Mouse (Mus musculus) left cerebral cortex, postnatal 25 days (tissue): ENCODE data around the gene Hoxa11. TPM values are rescaled to one million over a fixed set of nuclear protein-coding genes. Genes with fewer than 3 reads are reported as not detected.

Experiments used
- DNase-seq, 2 experiments: peaks; one replicate each; pipeline ENCODE4 v3.0.0; 2022; ENCODE audit warnings: low spot score in 2 of 2, mixed read lengths in 1 of 2
- intact Hi-C: fragments of 180-260 bp; cut with DNase I; formaldehyde crosslinking; loops from one replicate; pipeline ENCODE4 v1.15.1; 2025
- total RNA-seq, 2 experiments: library from RNA; stranded (reverse); gene quantifications; 2 replicates each; pipeline ENCODE4 v1.2.3; 2021

Gene Hoxa11
- total RNA-seq, 2 experiments from 2014 or later = not detected

DNA sequence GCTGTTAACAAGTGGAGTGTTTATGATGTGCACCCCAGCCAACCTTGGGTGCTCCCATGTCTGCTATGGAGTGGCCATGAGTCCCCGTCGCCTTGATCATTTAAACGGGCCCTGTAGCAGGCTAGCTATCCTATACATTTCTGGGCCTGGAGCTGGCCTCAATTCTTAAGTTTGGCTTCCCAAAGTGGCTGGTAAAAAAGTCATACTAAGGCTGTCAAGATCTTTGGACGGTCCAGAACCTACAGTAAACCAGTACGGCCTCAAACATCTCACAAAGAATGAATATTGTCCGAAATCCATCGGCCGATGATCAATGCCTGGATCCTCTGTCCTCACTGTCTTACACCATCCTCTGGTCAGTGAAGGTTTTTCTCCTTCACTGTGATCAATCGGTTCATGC, 10.3 kb downstream of the Hoxa11 start:
- no peak for DNase-seq
- intact Hi-C loops = no loop called here

DNA sequence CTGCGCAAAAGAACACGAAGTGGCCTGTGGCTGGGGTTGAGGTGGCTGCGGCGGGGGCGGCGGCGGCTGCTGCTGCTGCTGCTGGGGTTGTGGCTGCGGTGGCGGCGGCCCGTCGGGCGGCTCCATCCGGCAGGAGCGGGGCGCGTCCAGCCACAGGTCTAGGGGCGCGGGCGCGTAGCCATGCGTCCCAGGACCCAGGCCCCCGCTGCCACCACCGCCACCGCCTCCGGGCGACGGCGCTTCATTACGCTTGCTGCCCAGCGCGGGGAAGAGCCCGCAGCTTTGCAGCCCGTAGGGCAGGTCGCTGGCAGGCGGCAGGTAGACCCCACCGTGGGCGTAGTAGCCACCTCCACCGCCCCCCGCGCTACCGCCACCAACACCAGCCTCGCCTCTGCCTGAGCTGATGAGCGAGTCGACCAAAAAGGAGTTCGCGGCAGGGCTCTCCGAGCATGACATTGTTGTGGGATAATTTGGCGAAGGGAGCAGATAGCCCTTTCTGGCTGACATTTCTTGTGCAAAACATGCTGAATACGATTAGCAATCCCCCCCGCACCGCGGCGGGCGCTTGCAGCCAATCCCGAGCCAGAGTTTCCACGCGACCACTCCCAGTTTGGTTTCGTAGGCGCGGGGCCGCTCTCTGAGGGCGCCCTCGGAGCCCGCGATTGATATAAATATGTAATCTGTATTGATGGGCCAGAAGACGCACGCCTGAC, 11.0 kb downstream of the Hoxa11 start:
- DNase-seq = no peak
- intact Hi-C loops = no loop called here

DNA sequence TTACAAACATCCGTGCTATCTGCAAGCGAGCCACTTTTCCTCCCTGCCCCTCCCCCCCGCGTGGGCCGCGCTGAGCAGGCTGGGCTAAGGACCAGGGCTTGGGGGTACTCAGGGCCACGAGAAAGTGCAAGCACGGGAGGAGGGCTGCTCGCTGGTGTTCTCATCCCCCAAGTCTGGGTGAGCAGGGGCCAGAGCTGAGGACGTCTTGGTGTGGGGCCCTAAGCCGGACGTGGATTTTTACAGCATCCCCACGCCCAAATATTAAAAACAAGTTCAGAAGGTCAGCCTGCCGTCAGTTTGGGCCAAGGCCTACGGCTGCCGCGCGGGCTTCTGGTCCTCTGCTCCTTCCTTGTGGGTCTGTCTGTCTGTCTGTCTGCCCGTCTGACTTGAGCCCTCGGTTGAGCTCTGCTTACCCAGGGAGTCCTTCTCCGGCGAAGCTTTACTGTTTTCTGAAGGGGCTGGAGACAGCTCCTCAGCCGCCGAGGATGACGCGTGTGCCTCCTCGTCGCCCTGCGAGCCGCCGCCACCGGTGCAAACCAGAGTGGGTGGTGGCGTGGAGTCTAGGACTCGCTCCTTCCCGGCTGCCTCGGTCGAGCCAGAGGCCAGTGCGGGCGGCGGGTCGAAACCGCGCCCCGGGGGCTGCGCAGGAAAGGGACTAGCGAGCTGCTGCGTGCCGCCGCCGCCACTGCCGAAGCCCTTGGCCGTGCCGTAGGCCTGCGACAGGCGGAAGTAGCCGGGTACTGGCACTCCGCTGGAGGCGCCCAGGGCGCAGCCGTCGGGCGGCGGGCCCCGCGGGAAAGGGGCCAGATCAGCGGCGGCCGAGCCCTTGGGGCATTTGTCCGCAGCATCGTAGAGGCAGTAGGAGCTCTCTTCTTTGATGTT, 11.8 kb downstream of the Hoxa11 start:
- intact Hi-C loops = no loop called here
- DNase-seq = no peak

DNA sequence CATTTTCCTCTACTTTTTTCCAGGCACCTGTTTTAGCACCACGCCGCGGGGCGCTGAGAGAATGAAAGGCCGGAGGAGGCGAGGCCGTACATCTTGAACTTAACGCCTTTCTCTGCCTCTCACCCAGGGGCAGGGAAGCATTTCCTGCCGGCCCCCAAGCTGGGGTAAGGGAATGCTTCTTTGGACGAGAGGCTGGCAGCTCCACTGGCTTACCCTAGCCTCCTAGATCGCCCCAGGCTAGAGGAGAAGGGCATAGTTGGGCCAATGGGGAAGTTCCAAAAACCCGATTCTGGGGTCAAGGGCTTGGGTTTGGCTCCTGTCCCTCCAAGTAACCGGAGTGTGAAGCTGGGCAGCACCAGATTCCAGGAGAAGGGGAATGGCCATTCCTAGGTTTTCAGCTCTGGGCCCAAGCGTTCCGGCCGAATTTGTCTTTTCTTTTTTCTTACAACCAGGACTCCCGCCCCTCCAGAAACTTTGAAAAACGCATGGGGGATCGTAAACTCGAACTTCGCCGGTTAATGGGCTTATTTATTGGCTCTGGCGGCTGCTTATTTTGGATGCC, 12.5 kb downstream of the Hoxa11 start:
- intact Hi-C loops = no loop called here
- DNase-seq = no peak

DNA sequence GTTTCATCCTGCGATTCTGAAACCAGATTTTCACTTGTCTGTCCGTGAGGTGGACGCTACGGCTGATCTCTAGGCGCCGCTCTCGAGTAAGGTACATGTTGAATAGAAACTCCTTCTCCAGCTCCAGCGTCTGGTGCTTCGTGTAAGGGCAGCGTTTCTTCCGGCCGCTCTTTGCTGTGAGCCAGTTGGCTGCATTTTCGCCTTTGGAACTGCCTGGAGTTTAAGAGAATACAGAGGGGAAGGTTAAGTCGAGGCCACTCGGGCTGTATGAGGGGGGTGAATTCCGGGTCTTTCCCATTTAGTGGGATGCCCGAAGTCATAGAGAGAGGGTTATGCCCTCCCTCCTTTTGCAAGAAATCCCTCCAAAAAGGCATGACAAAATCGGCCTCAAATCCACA, 13.0 kb downstream of the Hoxa11 start:
- intact Hi-C loops = no loop called here
- DNase-seq = no peak

DNA sequence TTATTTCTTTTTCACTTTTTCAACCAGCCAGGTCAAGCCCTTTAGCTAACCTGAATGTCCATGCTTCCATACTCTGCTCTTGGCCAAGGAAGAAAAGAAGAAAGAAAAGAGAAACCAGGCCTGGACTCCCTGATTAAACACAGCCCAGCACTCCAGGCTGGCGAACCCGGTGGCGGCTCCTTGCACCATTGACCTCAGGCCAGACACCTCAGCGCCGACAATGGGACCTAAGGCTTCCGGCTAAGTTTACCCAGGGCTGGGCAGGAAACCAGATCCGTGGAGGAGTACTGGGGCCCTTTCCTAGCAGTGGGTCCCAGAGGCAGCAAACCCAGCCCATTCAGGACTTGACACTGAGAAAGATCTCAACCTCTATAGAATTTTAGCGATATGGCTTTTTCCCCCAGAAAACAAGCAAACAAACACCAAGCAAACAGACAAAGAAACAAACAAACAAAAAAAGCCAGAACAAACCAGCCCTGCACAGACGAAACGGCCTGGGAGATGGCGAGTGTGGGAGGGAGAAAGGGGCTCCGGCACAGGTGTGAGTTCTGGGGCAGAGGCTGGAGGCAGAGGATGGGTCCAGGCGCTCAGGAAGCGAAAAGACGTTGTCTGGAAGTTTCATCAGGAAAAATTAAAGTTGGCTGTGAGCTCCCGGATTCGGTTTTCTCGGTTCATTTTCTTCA, 13.6 kb downstream of the Hoxa11 start:
- intact Hi-C loops = no loop called here
- DNase-seq = no peak

DNA sequence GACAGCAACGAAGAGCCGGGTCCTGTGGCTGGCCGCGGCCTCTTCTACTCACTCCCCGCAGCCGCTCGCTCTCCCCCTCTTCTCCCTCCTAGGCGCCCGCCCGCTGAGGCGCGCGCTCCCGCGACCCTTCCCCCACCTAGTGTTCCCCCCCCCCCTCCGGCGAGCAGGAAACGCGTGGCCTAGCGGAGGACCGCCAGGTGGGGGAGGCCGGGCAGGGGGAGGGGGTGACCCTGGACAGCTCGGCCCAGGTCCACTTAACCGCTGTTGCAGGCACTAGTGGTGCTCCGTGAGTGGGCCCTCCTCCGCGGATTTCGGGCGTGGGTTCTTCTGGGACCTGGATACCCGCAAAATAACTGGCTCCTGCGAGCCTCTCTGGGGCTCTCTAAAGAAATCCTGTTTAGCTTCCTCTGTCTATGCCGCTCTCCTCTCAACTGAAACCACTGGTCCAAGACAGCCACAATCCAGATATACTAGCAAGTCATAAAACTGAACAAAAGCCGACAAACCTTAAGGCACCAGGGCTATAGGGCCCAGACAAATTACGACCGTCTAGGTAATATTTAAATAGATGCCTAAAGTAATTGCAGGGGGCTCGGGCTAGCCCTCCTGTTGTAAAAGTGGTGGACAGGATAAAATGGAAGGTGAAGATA, 15.0 kb downstream of the Hoxa11 start, which contains the start of gene Hoxa9:
Gene Hoxa9 (minus strand): TSS at position 574 of the 650 bp plus-strand sequence.
- DNase-seq = no peak

DNA sequence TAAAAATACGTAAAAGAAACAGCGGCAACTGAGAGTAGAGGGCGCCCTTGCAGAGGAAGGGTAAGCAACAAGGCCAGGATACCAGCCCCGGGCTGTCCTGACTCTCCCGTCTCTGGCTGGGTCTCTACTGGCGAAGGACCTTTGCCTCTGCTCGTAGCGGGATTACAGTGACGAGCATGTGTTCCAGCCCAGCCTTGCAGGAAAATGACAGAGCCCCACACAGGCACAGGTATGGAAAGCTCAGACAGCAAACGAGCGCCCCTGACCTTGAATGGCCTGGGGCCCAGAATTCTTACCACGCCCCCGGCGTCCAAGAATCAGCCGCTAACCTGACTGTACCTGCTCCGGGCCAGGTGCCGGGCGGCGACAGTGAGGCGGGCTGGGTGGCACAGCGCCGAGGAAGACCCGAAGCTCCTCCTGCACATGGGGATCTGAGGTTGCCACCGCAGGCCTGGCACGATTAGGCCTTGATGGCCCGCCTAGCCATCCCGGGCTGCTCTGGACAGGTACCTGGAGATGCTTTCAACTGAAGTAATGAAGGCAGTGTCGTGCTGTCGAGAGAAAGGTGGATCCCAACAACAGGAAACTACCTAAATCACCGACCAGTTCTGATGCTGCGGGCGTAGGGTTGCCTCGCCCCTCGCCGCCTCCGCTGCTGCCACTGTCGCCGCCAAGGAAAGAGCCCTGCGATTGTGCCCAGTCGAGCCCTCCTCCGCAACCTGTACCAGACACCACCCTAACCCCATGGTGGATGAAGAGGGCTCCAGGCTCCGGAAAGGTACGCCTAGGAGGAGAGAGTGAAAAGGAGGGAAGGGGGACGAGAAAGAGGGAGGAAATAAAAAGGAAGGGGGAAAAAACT, 15.8 kb downstream of the Hoxa11 start:
- intact Hi-C loops = no loop called here
- no peak for DNase-seq

More for the DNA sequence above, 15.0 kb downstream of the Hoxa11 start, which contains the start of gene Hoxa9:
- intact Hi-C loops = no loop called here

DNA sequence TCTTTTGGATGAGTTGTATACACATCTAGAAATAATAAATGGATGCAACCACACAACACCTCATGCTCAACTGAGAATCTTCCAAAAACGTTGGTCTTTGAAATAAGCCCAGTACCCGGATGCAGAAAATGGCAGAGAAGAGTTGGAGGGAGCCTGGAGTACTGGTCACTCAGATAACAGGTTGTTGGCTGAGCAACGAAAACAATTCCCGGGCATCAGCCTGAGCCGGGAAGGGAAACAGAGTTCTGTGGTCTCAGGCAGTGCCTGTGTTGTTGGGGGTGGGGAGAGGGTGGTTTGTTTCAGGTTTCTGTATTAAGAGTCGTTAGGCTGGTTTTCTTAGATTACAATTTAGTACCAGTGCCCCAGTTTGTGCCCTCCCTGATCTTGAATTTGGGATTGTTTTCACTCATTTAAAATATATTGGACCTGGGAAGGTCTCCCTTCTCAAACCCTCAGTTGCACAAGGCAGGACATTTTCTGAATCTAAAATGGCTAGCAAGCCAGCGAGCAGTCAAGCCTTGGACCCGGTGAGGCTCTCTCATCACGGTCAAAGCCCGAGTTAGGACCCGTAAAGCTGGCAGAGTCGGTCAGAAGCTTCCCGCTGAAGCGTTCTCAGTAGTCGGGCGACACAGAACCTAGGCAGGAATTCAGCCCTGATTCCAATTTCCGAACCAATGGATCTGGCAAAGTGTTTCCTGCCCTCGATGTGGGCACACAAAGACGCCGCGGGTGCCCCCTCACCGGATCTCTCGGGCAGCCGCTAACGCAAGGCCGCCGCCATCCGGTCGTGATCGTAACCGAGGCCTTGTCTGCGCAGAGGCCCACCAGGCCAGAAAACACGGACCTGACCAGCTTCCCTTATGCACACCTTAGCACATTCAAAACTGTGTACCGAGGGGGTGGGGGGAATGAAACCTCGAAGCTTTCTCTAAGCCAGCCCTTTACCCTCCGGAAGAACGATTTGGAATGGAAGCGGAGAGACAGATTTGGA, 16.8 kb downstream of the Hoxa11 start:
- intact Hi-C loops = no loop called here
- DNase-seq = no peak

DNA sequence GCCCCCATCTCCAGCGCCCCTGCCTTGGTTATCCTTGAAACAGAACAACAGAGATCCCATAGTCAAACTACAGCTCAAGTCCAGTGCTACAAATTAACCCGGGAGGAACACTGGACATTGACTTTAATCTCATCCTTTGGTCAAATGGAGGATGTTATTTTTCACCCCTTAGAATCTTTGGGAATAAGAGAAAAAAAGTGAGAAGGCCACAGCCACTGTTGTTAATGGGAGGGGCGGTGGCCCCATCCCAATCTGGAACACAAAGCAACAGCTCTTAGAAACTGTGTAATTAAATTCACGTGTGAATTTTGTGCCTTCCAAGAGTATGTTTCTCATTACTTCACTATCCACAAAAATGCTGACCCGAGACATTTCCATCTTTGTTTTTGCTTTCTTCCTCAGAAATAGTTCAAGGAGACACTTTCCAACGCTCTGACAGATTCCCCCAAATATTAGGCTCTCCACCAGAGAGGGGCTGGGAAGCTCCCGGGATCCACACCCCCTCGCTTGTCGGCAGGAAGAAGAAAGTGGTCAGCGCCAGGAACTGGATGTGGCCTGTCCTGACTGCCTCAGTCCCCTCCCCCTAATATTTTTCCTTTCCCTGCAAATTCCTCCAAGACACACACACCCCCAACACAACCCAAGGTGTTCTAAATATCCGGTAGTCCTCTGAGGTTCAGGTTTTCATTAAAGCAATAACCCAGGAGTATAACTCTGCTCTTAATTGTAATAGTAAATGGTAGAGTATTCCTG, 18.0 kb downstream of the Hoxa11 start:
- intact Hi-C loops = no loop called here
- no peak for DNase-seq

DNA sequence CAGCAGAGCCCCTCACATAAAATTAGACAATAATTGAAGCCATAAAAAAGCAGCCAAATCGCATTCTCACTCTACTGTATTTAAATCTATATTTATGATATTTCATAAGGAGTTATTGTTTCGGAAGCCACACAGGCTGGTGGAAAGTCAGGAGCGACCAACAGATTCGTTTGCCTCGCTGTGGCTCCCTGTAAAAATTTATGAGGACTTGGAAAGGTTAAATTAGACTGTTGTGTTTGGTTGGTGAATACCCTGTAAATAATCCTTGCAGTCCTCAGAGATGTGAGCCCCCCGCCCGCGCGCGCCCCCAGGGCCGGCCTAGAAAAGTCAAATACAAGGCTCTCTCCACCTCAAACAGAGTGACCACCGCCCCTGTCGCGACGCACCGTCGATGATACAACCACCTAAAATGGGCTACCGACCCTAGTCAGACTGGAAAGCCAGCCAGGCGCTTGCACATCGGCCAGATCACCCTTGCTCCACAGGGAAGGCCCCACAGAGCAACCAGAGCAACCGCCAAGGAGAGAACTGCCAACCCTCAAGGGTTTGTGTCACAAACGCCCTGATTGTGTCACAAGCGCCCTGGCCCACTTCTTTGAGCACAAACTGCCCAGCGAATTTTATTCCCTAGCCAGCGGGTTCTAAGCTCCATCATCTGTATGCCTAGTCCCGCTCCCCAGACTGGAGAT, 18.9 kb downstream of the Hoxa11 start:
- intact Hi-C loops = no loop called here
- no peak for DNase-seq

DNA sequence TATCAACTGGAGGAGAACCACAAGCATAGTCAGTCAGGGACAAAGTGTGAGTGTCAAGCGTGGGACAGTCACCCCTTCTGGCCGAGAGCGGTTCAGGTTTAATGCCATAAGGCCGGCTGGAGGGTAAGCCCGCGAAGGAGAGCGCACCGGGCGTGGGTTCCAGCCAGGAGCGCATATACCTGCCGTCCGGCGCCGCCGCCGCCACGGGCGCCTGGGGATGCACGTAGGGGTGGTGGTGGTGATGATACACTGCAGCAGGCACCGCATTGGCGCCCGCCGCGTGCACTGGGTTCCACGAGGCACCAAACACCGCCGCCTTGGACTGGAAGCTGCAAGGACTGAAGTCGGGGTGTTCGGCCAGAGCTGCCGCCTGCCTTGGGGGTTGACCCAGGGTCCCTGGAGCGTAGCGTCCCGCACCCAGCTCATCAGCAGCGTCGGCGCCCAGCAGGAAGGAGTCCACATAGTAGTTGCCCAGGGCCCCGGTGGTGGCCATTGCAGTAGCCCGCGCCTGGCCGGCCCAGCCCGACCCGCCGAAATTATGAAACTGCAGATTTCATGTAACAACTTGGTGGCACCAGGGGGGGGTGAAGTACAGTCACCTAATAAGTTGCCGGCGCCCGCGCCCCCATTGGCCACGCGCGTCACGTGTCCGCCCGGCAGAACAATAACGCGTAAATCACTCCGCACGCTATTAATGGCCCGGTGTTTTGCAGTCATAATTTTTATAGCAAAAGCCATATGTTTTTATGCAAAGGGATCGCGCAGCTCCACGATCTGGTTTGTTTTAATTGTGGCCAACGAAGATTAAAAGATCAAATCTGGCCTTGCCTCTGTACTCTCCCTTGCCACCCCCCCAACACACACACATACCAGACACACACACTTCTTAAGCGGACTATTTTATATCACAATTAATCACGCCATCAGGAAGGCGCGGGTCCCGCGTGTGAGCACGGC, 19.7 kb downstream of the Hoxa11 start:
- DNase-seq = no peak
- intact Hi-C loops = no loop called here

DNA sequence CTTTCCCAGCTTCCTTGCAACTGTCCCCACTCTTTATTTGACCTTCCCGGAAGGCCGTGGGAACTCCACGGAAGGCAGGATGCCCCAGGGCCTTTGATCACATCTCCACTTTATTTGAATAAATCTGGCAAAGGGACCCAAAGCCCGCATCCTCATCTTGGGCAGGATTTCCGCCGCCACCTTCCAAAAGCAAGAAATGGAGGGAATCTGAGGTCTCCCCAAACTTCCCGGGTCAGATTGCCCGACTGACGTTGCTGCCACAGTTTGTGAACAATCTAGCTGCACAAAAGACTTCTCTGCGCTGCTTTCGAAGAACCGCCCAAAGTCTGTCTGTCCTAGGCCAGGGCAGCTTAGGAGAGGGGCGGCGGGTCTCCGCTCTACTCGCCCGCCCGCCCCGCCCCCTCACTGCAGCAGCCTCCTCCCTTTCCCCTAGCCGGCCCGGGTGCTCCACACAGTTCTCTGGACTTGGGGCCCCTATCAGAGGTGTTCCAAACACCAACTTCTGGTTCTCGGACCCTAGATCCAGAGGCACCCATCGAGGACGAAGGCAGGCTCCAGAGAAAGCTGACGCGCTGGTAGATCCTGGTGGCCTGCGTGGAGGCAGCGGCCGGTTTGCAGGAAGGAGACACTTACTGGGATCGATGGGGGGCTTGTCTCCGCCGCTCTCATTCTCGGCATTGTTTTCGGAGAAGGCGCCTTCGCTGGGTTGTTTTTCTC, 20.6 kb downstream of the Hoxa11 start:
- DNase-seq = no peak
- intact Hi-C loops = loop anchor here (5.0 kb wide), 2 partner anchors 843 to 1043 kb away; no protein-coding TSS in a partner anchor

DNA sequence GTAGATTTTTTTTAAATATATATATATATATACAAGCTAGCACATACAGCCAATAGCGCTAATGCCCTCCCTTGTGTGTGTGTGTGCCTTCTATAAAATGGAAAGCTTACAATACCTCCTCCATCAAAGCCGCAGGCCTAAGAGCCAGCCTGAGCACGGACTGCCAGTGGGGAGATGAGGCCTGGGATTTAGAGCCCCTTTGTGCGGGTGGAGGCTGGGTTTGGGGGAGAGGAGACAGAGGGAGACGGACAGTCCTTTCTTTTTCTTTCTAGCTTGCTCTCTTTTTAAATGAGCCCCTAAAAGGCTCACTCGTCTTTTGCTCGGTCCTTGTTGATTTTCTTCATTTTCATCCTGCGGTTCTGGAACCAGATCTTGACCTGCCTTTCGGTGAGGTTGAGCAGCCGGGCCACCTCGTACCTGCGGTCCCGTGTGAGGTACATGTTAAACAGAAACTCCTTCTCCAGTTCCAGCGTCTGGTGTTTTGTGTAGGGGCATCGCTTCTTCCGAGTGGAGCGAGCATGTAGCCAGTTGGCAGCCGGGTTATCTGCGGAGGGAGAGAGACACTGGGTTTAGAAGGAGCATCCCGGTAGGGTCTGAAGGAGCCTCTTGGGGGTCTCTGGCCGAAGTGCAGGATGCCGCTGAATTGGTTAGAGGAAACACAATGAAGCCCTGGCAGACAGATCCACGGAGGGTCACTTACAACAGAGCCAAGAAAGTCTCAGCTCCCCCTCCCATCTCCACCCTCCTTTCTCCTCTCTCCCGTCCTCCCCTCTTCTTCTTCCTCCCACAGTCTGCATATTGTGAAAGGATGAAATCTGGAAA, 21.5 kb downstream of the Hoxa11 start:
- intact Hi-C loops = loop anchor here (5.0 kb wide), 2 partner anchors 842 to 1042 kb away; no protein-coding TSS in a partner anchor
- DNase-seq = no peak
